Mouse (Mus musculus): ENCODE measurements around the gene Senp5. TPM values are rescaled to one million over a fixed set of nuclear protein-coding genes. Genes with fewer than 3 reads are reported as not detected.

Gene Senp5
- polyA plus RNA-seq, 1 experiment = 3.9 TPM

Other genes with a start within 250 kb of the Senp5 start
- gene Meltf, start 124.5 kb downstream of the Senp5 start, polyA plus RNA-seq (2012; rRNA removed) = 0.16 and 0.35 TPM in 2 replicates
- gene Pigz, start 69.4 kb downstream of the Senp5 start, polyA plus RNA-seq (2012; rRNA removed) = 1.3 and 1.9 TPM in 2 replicates
- gene 0610012G03Rik, start 54.8 kb downstream of the Senp5 start, polyA plus RNA-seq (2012; rRNA removed) = 59.9 and 74.7 TPM in 2 replicates
- gene Ncbp2, start 54.8 kb downstream of the Senp5 start, polyA plus RNA-seq (2012; rRNA removed) = 5.8 and 6.8 TPM in 2 replicates
- 20.0 and 21.9 TPM in 2 replicates for gene Pak2, start 76.1 kb upstream of the Senp5 start, polyA plus RNA-seq (2012; rRNA removed)
- 33.9 and 38.4 TPM in 2 replicates for gene Pigx, start 96.5 kb upstream of the Senp5 start, polyA plus RNA-seq (2012; rRNA removed)
- 10.1 and 10.5 TPM in 2 replicates for gene Cep19, start 96.5 kb upstream of the Senp5 start, polyA plus RNA-seq (2012; rRNA removed)
- gene Nrros, start 162.3 kb upstream of the Senp5 start, polyA plus RNA-seq (2012; rRNA removed) = 9.0 and 10.8 TPM in 2 replicates
- not detected in 2 replicates for gene Bex6, start 176.5 kb upstream of the Senp5 start, polyA plus RNA-seq (2012; rRNA removed)
- gene Fbxo45, start 243.9 kb upstream of the Senp5 start, polyA plus RNA-seq (2012; rRNA removed) = 3.0 and 3.6 TPM in 2 replicates
- gene Wdr53, start 243.9 kb upstream of the Senp5 start, polyA plus RNA-seq (2012; rRNA removed) = 3.7 and 3.9 TPM in 2 replicates

All from large intestine, adult 2 months (tissue).